Mouse (Mus musculus) C2C12 (cell line): ENCODE data around the gene Tenm2.

Experiments used
- CEBPB ChIP-seq: IDR thresholded peaks from one replicate; pipeline ENCODE4 v1.6.1; 2011; ENCODE audit warnings: low read depth, mild to moderate bottlenecking, control low read depth, moderate library complexity
- CTCF ChIP-seq: IDR thresholded peaks from one replicate; pipeline ENCODE4 v1.5.1; 2011; ENCODE audit not compliant: control insufficient read depth, insufficient read depth, insufficient read length
- FOSL1 ChIP-seq: IDR thresholded peaks from one replicate; pipeline ENCODE4 v1.8.0; 2011; ENCODE audit warnings: mild to moderate bottlenecking, low read length; ENCODE audit not compliant: poor library complexity, insufficient read depth, severe bottlenecking
- MAX ChIP-seq: IDR thresholded peaks from one replicate; pipeline ENCODE4 v1.6.1; 2011; ENCODE audit warnings: mild to moderate bottlenecking, control low read depth
- MYOD1 ChIP-seq: IDR thresholded peaks from one replicate; pipeline ENCODE4 v1.6.1; 2011; ENCODE audit warnings: low read depth; ENCODE audit not compliant: control insufficient read depth, insufficient read length
- MYOG ChIP-seq: IDR thresholded peaks from one replicate; pipeline ENCODE4 v1.6.1; 2011; ENCODE audit not compliant: control insufficient read depth, insufficient read length; ENCODE audit errors: extremely low read depth
- USF1 ChIP-seq: IDR thresholded peaks from one replicate; pipeline ENCODE4 v1.6.1; 2011; ENCODE audit warnings: low read depth, mild to moderate bottlenecking, control low read depth, moderate library complexity

DNA sequence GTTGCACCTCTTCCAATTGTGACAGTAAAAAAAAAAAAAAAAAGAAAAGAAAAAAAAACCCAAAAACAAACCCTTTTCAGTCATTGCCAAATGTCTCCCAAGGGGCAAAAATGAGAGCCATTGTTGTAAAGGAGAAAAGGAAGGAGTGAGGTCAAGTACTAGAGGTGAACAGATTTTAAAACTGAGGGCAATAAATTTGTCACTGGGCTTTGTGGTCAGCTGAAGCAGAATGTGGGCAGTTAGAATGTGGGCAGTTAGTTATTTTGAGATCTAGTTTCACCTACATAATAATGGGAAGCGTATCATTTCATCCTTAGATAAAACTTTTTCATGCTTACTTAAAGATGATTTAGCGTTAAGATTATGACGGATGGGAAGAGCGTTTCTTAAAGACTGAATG, 1016.2 kb downstream of the Tenm2 start:
- no peak for TF ChIP-seq CTCF
- no peak for TF ChIP-seq USF1
- TF ChIP-seq MAX = no peak
- no peak for TF ChIP-seq MYOG
- peak; percentile 52 for TF ChIP-seq CEBPB
- TF ChIP-seq MYOD1 = no peak
- no peak for TF ChIP-seq FOSL1
